Comparison of ENCODE assay signal across 16 mouse cellular contexts in genomic region chr9:60516379-60516778, GRCm38 (mm10).
"Had no signal": no experiment of that assay in that cellular context is flagged by ENCODE, and none has a peak within 500 bp of the region (broad histone marks: within the 10 kb centered on the region; RNA-seq: fewer than 3 reads in every experiment).

No protein-coding gene starts in this region.

- H3K9ac ChIP-seq: limb, embryonic 15.5 days; liver, embryonic 15.5 days; lung, embryonic 14.5 days; midbrain, embryonic 15.5 days; neural tube, embryonic 13.5 days; stomach, embryonic 15.5 days had no signal

- H3K9me3 ChIP-seq: limb, embryonic 15.5 days; liver, embryonic 15.5 days; midbrain, embryonic 10.5 days; midbrain, embryonic 15.5 days; neural tube, embryonic 13.5 days; stomach, embryonic 15.5 days had no signal

- H3K4me2 ChIP-seq: limb, embryonic 15.5 days; liver, embryonic 15.5 days; lung, embryonic 14.5 days; midbrain, embryonic 15.5 days; neural tube, embryonic 13.5 days; stomach, embryonic 15.5 days had no signal

- DNase-seq: layer of hippocampus, adult 9-11 months; layer of hippocampus, postnatal 36 days; lung, embryonic 14.5 days; lung, postnatal 10 days; lung, postnatal 4 days; retina, postnatal 1 day; right cerebral cortex, postnatal 14 days; thymus, adult 2 months; thymus, postnatal 36 days had no signal

- ATAC-seq: midbrain, embryonic 15.5 days had no signal

- H3K4me1 ChIP-seq: liver, embryonic 15.5 days had no signal

- H3K4me3 ChIP-seq: limb, embryonic 15.5 days; liver, embryonic 15.5 days; midbrain, embryonic 10.5 days; midbrain, embryonic 15.5 days; neural tube, embryonic 13.5 days; stomach, embryonic 15.5 days had no signal

- H3K27me3 ChIP-seq: midbrain, embryonic 15.5 days; stomach, embryonic 15.5 days had no signal

- H3K27ac ChIP-seq: kidney, postnatal 0 days; limb, embryonic 15.5 days; liver, embryonic 15.5 days; midbrain, embryonic 10.5 days; midbrain, embryonic 15.5 days; stomach, embryonic 15.5 days had no signal

- H3K36me3 ChIP-seq: limb, embryonic 15.5 days; liver, embryonic 15.5 days; midbrain, embryonic 15.5 days; neural tube, embryonic 13.5 days; stomach, embryonic 15.5 days had no signal
